Mouse (Mus musculus) cerebellum, adult 11 months (tissue): ENCODE measurements at regions not wholly inside any gene's neighbourhood (a gene's known extent, or its start where the extent isn't known, plus 50 kb on each side); places are given as distances from the start of the nearest gene placed in this dataset.

ENCODE experiments used
- DNase-seq: peaks from one replicate; pipeline ENCODE4 v3.0.0; 2022

DNA sequence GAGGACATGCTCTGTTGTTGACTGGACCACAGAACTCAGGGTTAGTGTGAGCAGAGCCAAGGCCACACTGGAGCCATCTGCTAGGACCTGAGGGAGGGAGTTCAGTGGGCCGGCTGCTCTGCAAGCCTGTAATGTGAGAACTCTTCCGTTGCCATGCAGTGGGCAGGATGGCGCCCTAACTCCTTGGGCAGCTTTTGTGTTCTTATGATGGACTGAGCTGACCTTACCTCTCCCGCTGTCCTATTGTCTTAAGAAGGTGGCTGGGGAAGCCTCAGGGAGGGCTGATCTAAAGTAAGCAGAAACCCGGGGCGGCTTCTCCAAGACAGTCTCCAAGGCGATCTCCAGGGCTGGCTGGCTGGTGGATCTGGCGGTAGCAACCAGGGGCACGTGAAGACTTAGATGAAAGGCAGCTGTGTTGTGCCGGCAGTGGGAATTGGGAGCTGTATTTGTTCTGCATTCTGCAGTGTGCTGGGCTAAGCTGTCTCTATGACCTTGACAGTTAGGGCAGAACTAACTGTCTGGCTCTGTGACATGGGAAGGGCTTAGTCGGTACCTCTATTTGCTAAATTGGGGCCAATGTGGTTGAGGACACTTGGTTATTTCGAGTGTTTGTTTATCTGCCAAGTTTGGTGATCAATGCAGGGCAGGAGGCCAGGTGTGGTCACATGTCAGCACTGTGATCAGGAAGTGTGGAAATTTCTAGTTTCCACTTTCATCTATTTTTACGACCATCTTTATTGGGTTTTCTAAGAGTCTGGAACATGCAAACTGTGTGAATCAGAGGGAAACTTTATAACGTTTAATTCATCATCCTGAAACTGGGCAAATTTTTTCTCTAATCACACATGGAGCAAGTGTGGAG is 843.1 kb upstream of the Car8 start:
- DNase-seq, result peak; percentile 49

GRCm38 (mm10) chr4:9080821-9081493 is 842.1 kb upstream of the Car8 start:
- DNase-seq, result no peak

- DNase-seq, result no peak
Measured at GRCm38 (mm10) chr4:9079828-9080245, 841.0 kb upstream of the Car8 start.

DNA sequence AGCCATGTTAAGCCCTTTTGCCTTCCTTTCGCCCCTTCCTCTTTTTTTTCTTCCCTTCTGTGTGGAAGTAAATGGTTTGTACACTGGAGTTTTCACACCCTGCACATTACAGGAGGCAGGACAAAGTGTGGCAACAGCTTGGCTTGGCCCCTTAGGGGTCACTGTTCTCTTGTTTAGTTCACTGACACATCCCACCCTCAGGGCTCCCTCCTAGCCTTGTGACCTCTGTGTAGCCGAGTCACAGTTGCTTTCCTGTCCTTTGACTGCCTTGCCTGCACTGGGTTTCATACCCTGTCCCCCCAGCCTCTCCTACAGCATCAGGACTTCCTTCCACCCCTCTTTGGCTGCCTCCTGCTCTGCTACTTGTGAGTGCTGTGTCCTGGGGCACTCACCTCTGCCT is 835.6 kb upstream of the Car8 start:
- no peak for DNase-seq

DNA sequence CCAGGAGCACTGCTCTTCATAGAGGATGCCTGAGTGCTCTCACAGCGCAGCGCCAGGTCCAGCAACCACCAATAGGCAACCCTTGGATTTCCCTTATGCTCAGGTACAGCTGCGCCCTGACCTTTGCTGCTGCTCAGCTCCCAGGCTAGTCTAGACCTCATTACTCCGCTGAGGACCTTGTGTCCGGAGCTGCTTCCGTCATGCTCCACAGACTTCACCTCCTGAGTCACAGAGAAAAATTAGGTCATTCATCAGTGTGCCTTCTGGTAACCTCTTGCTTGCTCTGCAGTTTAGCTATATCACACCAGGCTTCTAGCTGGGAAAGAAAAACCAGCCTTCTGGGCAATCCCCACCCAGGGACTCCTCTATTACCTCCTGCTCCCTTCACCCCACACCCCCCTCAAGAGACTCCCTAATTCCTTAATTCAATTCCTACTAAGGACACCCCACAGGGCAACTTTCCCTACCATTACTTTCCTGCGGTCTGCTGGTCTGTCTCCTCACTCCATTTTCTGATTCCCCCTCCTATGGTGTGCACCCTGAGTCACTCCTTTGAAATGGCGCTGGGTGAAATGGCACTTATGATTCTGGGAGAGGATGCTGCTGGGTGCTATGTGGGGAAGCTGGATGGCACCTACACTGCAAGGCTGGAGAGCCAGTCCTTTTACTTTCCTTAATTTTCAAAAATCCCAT is 835.0 kb upstream of the Car8 start:
- DNase-seq, result no peak

DNA sequence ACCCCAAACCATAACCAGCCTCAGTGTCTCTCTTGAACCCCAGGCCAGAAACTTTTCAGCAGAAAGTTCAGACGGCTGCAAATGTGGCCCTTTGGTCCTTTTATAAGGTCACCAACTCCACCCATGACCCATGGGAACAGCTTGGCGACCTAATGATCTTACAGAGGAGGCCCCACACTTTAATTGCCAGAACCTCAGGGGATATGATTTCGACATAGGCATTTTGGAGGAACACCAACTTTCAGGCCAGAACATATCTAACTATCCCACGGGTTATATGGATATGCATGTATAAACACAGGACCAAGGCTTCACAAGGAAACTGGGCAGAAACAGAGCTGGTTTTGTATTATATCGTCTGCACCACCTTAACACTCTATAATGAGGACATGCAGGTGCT is 833.5 kb upstream of the Car8 start:
- DNase-seq, result no peak

GRCm38 (mm10) chr4:9067874-9068273 is 829.0 kb upstream of the Car8 start:
- DNase-seq, result no peak

DNA sequence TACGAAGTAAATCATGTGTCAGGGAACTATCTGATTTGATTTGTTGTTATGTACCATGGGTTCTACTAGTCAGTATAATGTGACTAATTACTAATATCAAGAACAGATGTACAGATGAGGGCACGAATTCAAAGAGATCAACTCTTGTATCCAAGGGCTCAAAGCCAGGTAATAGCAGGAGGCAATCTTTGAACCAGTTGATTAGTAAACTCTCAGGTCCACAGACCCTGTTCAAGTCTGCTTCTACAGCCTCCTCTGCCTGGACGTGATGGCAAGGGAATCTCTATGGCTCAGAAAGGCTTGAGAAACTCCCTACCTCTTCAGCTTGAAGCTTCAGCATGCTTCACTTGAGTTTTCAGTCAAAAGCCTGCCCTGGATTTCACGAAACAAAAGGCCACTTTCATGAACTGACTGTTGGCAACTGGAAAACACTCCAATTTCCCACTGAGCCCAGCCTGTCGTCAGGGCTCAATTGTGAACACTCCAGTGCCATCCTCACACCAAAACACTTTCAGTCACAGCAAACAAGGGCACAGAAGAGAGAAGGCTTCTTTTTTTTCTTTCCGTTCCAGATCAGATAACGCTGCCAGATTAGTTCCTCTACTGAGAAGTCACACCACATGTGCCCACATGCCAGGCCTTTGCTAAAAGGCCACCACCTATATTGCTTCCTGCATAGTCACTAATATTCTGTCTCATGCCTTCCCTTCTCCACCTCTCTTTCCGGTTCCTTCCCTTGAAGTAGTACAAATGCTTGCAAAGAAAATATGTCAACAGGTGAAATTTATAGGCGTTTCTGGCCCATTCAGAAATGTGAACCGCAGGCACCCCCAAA is 827.4 kb upstream of the Car8 start:
- DNase-seq, result no peak

DNA sequence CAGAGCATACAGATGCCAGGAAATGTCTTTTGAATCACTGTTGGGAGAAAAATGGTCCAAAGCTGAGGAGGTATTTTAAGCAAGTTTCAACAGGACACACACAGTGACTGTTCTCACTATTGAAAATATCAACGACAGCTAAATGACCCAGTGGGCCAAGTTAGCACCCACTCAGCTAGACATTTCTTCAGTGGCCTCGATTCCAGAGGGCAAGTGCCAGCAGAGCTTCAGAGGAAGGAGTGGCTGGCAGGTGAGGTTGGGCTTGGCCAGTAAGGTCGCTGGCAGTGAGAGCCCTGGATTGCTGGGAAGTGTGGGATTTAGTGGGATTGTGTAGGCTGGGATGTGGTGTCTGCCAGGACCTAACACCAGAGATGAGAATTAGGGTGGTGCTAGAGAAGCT is 823.1 kb upstream of the Car8 start:
- DNase-seq, result no peak

- no peak for DNase-seq
Measured at GRCm38 (mm10) chr4:9060221-9060620, 821.4 kb upstream of the Car8 start.

- DNase-seq, result no peak
Measured at GRCm38 (mm10) chr4:9057676-9058075, 818.8 kb upstream of the Car8 start.

DNA sequence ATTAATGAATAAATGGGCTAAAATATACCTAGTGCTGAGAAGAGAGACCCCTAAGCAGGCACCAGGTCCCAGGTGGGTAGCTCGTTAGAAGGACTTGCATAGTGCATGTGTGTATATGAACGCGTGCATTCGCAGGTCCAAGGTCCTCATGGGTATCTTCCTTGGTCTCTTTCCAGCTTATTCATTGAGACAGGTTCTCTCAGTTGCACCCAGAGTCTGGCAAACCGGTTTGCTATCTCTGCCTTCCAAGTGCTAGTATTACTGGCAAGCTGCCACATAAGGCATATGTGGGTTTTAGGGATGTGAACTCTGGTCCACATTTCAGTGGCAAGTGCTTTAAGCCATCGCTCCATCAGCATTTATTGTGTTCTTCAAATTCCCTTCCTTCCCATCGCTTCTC is 818.3 kb upstream of the Car8 start:
- DNase-seq, result no peak

DNA sequence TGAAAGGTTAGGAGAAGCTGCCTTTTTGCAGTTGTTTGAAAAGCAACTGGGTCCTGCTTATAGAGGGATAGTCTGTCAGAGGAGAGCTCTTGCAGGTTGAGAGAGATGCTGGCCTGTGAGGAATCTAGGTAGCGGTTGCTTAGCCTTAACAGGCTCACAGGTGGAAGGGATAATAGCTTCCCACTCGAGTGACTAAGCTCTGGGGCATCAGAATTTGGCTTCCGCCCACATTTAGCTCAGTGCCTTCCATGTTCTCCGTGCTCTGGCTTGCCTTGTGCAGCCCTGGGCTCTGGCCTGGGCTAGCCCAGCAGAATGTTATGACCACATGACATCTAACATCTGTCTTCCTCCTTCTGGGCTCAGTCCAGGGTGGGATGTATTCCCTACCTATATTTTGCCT is 817.0 kb upstream of the Car8 start:
- no peak for DNase-seq

GRCm38 (mm10) chr4:9055266-9055820 is 816.5 kb upstream of the Car8 start:
- no peak for DNase-seq

DNA sequence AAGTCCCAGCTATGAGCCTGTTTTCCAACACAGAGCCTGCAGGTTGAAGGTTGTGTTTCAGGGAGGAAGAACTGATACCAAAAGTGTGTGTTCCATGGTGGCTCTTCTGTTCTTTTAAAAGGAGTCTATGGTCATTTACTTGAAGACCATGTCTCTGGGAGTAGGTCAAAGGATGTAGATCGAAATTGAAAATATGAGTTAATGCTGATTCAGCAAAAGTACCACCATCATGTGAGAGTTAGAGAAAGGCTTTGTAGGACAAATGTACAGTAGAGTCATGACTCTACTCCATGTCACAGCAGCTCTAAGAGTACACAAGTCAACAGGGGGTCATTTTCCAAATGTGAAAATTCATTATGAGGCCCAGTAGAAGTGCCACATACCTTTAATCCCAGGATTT is 810.0 kb upstream of the Car8 start:
- DNase-seq, result no peak

GRCm38 (mm10) chr4:9047151-9047550 is 808.3 kb upstream of the Car8 start:
- no peak for DNase-seq

DNA sequence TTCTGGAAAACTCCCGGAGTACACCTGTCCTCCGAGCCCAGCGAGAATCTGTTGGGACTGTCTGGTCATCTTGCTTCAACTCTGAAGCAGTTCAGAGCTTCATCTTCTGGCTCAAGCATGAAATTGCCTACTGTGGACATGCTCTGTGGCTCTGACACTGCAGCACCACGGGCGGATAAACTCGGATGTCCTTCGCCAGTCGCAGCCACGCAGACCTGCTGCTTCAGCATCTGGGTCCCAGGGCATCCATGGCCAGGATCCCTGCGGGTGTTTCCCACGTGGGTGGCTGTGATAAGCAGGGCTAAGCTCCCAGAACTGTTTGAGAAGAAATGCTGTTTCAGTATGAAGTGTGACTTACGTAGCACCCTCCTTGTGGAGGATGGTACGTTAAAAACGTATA is 807.6 kb upstream of the Car8 start:
- peak; percentile 52 for DNase-seq

DNA sequence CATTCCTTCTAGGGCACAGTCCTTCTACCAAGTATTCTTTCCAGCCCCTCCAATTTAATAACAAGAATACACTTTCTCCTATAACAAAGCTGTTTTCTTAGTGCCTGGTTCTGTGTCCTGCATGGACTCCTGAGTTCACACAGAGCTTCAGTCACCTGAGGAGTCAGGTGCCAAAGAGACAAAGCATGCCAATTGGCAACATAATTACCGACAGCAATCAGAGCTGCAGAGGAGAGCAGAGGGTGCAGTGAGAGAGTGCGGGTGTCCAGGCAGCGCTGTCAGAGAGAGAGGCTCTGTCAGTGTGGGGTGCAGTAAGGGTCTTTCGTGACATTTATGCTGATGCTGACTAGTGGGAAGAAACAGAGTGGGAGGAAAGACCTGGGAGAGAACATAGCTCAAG is 807.2 kb upstream of the Car8 start:
- peak; percentile 30 for DNase-seq

- no peak for DNase-seq
Measured at GRCm38 (mm10) chr4:9036005-9036404, 797.2 kb upstream of the Car8 start.

GRCm38 (mm10) chr4:9035350-9035749 is 796.5 kb upstream of the Car8 start:
- DNase-seq, result no peak

DNA sequence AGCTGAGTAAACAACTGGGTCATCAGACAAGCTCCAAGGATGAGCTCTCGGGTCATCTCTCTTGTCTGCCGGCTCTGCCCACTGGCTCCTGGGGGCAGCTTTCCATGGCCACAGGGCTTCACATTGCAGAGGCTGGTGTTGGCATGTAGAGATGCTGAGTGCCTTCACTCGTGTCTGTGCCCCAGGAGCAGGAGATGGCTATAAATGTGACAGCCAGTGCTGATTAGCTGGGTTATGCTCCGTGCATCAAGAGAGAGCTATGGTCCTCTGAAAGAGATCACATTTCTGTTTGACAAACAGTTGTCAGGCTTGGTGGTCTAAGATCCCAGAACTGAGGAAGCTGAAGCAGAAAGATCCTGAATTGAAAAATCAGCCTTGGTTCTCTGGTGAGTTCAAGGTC is 795.4 kb upstream of the Car8 start:
- no peak for DNase-seq

GRCm38 (mm10) chr4:9033106-9033642 is 794.3 kb upstream of the Car8 start:
- DNase-seq, result no peak
